Mouse (Mus musculus) regulatory T cell (primary cell): ENCODE data around the gene Rps11.
"Not testable (repeated sequence)": the region's sequence is repeated elsewhere in the genome, so short reads cannot be mapped to it uniquely, and the experiment has no call there.

Experiments
- in situ Hi-C: fragments of 300-600 bp; cut with MboI, MseI; formaldehyde crosslinking; loops from one replicate; pipeline ENCODE4 v1.15.1; 2025; ENCODE audit warnings: high pct_unique_total_duplicates

The Rps11 gene

GRCm38 (mm10) chr7:45154096-45154992 lies 30.1 kb upstream of the Rps11 start, which contains the start of the genes Pih1d1 and Aldh16a1:
Gene Pih1d1 (plus strand): TSS chr7:45154303.
Gene Aldh16a1 (minus strand): TSS chr7:45154584.
- in situ Hi-C loops = no loop called here

DNA sequence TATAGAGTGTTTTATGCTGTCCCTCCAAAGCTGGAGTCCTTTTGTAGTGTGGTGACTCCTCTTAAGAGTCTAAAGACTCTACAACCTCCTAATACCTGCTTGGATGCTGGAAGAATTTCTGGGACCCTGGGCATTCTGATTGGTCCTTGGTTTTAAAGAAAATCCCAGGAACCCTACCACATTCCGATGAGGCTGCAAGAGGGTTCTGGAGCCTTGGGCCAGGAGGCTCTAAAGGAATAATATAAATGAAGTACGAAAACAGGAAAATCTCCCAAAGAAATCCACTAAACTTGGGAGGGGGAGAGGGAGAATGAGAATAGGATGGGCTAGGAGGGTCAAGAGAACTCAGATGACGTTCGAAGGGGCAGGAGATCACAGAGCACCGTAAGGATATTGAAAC lies 29.3 kb upstream of the Rps11 start:
- in situ Hi-C loops = no loop called here

GRCm38 (mm10) chr7:45153052-45153451 lies 28.8 kb upstream of the Rps11 start:
- in situ Hi-C loops = not testable (repeated sequence)

DNA sequence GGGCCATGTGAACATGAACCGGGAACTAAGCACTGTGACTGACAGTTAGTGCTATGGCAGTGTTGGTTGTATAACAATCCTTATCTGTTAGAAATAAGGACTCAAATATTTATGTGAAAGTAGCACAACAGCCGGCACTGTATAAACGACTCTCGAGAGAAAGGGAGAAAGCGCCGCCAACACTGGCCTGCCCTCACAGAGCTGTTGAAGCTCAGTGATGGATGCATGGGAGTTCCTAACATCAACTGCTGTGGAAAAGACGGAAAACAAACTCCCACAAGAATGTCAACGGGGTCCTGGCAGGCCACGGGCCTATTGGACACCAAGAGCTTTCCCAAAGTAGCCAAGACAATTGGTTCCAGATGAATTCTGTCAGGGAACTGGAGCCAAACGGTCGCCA lies 27.1 kb upstream of the Rps11 start:
- in situ Hi-C loops = no loop called here

DNA sequence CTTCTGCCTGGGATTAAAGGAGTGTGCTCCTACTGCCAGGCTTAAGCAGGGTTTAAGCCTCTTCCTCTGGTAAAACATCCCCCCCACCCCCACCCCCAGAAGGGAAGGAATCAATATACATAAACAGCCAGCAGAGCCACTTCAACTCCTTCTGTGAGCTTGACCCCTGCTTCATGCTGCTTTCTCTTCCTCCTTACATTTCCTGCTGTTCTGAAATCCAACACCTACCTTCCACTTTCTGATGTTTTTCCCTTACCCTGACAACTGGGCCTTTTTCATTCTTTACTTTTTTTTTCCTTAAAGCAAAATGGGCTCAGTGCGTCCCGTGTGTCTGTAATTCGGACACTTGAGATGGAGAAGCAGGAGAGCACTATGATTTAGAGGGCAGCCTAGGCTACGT lies 26.1 kb upstream of the Rps11 start:
- in situ Hi-C loops = no loop called here

- in situ Hi-C loops = no loop called here
Observed at GRCm38 (mm10) chr7:45149545-45149944, 25.3 kb upstream of the Rps11 start.

- in situ Hi-C loops = no loop called here
Observed at GRCm38 (mm10) chr7:45148534-45149098, 24.4 kb upstream of the Rps11 start.

GRCm38 (mm10) chr7:45147899-45148298 lies 23.7 kb upstream of the Rps11 start:
- in situ Hi-C loops = no loop called here

GRCm38 (mm10) chr7:45147267-45147666 lies 23.0 kb upstream of the Rps11 start:
- in situ Hi-C loops = no loop called here

DNA sequence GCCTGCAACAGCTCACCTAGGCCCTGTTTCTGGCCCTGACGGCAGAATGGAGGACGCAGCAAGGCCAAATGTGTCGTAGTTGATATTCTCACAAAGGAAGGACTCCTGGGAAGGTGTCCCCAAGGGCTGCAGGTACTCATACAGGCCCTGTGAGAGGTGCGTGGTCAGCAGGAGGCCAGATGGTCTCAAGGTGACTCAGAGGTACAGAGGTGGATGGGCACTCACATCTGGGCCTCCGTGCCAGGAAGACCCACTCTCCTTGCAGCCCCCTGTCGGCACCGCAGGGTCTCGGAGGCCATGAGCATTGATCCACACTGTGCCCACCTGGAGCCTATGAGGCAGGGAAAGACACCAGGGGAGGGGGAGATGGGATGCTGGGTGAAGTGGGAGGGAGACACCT lies 21.2 kb upstream of the Rps11 start:
- in situ Hi-C loops = no loop called here

GRCm38 (mm10) chr7:45144368-45145174 lies 20.3 kb upstream of the Rps11 start:
- in situ Hi-C loops = no loop called here

DNA sequence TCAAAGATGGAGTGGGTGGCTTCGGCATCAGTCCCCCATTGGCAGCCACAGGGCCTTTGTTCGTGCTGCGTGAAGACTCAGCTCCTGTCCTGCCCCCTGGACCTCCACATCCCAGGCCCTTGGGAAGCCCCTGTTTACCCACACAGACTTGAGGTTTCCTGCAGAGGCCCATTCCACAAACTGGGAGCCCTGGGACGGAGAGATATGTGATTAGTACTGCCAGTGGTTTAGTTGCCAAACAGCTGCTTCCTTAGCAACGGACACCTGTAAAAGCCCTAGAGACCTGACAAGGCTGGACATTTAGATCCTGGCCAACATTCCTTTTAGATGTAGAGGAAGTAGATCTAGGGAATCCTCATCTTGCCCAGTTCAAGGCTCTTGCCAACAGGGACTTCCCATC lies 17.7 kb upstream of the Rps11 start:
- in situ Hi-C loops = no loop called here

DNA sequence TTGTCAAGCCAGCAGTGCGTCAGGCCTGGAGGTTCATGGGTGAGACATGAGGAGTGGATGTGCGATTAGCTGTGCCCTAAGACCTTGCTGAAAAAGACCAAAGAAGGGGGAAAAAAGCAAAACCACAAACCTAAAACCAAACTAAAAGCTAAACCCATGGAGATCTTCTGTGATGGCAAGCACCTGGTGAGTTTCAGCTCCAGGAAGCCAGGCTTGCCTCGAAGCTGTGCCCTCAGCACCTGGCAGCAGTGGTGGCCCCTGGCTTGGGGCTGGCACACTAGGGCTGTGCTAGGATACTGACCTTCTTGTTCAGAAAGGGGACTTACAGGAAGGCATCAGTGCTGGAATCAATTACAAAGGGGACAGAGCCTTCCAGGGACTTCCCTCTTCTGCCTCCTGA lies 17.1 kb upstream of the Rps11 start:
- in situ Hi-C loops = no loop called here

DNA sequence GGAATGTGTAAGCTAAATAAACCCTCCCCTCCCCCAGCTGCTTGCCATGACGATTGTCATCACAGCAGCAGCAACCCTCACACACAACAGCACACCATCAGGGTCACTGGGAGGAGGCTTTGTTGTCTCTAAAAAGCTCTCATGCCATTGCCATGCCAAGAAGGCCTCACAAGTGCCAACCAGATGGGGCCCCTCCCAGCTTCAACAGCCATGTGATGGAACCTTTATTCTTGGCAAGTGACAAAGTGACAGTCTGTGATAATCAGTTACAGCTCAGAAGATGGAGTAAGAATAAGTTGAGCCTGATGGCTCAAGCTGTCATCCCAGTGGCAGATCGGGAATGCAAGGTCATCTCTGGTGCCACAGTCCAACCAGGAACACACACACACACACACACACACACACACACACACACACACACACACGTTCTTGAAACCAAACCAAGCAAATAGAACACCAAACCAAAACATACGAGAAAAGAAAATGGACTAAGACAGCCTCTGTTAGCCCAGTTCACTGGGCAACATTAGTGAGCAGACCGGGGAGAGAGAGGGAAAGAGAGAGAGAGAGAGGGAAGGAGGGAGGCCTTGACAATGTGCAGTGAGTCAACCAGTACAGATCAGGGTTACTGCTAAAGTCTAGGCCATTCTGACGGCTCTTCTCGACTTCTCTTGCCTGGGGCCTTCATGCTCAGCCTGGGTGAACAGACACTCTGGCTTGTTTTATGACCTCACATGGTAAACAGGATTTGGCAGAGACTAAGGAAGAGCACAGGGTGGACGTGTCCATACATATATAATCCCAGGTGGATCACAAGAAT lies 15.9 kb upstream of the Rps11 start:
- in situ Hi-C loops = no loop called here

GRCm38 (mm10) chr7:45138403-45138802 lies 14.2 kb upstream of the Rps11 start:
- in situ Hi-C loops = no loop called here

DNA sequence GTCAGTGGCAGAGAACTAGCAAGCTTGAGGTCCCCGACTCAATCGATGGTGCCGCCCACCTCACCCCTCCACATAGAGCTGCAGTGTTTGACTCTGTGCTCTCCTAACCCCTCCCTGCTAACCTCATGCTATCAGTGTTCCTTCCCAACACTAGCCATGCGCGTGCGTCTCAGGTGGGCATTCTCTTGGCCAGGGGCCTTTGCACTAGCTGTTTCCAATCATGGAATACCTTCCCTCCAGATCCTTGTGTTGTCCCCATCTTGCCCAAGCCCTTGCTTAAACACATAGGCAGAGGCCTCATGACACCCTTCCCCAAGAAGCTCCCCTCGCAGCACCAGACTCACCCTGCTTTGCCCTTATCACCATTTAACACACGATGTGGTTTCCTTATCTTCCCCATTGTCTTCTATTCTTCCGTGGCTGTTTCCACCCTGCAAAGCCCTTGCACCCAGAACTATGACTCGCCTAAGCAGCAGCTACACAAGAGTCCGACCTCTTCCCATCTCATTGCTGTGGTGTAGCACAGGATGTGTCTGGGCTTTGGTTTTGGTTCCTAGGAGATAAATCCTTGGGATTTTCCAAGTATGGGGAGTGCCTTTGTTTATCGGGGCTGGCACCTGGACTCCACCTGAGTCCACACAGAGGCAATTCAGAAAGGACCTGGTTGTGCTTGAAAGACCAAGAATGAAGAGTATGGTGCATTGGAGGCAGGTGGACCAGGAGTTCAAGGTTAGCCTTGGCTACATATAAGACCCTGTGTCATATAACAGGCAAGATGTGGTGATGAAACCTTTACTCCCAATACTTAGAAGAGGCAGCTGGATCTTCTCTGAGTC lies 13.2 kb upstream of the Rps11 start:
- in situ Hi-C loops = no loop called here

DNA sequence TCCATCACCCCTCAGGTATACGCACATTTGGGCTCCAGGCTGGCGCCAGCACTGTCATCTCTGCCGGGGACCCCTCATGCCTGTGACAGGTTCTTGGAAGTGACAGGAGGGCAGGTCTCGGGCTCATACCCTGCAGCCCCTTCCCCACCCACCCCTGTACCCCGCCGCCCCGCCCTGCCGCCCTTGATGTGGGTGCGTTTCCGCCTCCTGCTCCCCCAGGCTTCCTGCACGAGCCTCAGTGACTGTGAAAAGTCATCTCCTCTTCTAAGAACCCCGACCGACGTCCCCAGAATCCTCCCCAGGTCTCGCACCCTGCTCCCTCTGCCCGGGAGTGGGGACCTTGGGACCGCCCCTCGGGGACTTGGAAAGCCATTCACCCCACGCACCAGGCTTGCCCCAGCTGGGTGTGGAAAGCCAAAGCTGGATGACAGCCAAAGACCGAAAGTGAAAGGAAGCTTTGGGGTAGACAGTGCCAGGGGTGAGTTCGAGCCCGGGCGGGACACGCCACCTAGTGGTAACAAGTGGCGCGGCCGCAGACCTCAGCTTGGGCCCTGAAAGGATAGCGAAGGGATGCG lies 11.8 kb upstream of the Rps11 start, which contains the start of the genes Gm45713 and Flt3l:
TSS of gene Gm45713 (minus strand) at position 239 of the 575 bp plus-strand sequence.
TSS of gene Flt3l (minus strand) at position 440 of the 575 bp plus-strand sequence.
- in situ Hi-C loops = no loop called here

GRCm38 (mm10) chr7:45135370-45135769 lies 11.1 kb upstream of the Rps11 start:
- in situ Hi-C loops = no loop called here

DNA sequence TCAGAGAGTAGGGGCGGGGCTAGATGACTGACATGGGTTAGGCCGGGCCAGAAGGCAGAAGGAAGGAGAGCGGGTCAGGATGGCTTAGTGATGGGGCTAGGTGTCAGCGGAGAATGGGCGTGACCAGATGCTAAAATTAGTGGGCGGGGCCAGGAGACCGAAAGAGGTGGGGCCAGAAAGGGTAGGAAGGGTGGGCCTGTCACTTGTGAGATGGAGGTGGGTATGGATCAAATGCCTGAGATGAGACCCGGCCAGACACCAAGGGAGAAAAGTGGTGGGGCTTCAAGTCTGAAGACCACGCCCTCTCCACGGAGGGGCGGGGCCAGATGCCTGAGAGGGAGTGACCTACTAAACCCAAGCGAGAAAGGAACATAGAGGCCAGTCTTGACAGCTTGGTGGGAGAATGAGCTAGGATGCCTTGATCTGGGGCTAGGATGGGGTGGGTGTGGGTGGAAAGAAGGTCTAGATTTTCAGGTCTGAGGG lies 10.3 kb upstream of the Rps11 start:
- in situ Hi-C loops = no loop called here
